Mouse (Mus musculus) embryonic facial prominence, embryonic 14.5 days (tissue): ENCODE results near the gene Lrrfip2. TPM values are rescaled to one million over a fixed set of nuclear protein-coding genes. Genes with fewer than 3 reads are reported as not detected.

Experiments
- ATAC-seq: fragments of 200-750 bp; cut with Nextera tagmentation; 2 replicates; pipeline ENCODE4 v1.8.0; 2017; ENCODE audit warnings: low read depth, moderate number of reproducible peaks, moderate TSS enrichment
- DNase-seq: peaks from one replicate; pipeline ENCODE4 v3.0.0-alpha.2; 2015; ENCODE audit warnings: low spot score
- H3K27ac ChIP-seq: fragments of 300-500 bp; sonication (generic); replicated peaks from 2 replicates; pipeline ENCODE4 v1.5.1; 2014; ENCODE audit warnings: low read depth, mild to moderate bottlenecking, low read length, moderate library complexity
- H3K27me3 ChIP-seq: fragments of 300-500 bp; sonication (generic); replicated peaks from 2 replicates; pipeline ENCODE4 v1.6.1; 2014; ENCODE audit warnings: low read length; ENCODE audit not compliant: control insufficient read depth, insufficient read depth
- H3K36me3 ChIP-seq: fragments of 300-500 bp; sonication (generic); 2 replicates; pipeline ENCODE4 v1.6.1; 2014; ENCODE audit warnings: low read length, mixed read lengths; ENCODE audit not compliant: control insufficient read depth, insufficient read depth
- H3K4me1 ChIP-seq: fragments of 300-500 bp; sonication (generic); 2 replicates; pipeline ENCODE4 v1.6.1; 2014; ENCODE audit warnings: antibody characterized with exemption, low read length; ENCODE audit not compliant: control insufficient read depth, insufficient read depth
- H3K4me2 ChIP-seq: fragments of 300-500 bp; sonication (generic); 2 replicates; pipeline ENCODE4 v1.6.1; 2014; ENCODE audit warnings: low read depth, mild to moderate bottlenecking, low read length, moderate library complexity, mixed read lengths
- H3K4me3 ChIP-seq: fragments of 300-500 bp; sonication (generic); 2 replicates; pipeline ENCODE4 v1.5.1; 2014; ENCODE audit warnings: low read depth, mild to moderate bottlenecking, low read length
- H3K9ac ChIP-seq: fragments of 300-500 bp; sonication (generic); 2 replicates; pipeline ENCODE4 v1.6.1; 2014; ENCODE audit warnings: low read depth, mild to moderate bottlenecking, low read length, moderate library complexity, mixed read lengths
- H3K9me3 ChIP-seq: fragments of 300-500 bp; sonication (generic); 2 replicates; pipeline ENCODE4 v1.6.1; 2016; ENCODE audit warnings: low read length; ENCODE audit not compliant: control insufficient read depth
- WGBS: fragments of 180-500 bp; shearing (Covaris S2); extraction: QIAGEN DNeasy Blood & Tissue Kit; methylation state at CpG from one replicate; pipeline ENCODE4 v1.1.7; 2014; 5-methylcytosine and 5-hydroxymethylcytosine counted together
- polyA plus RNA-seq: library from polyadenylated mRNA; unstranded; fragments of >200 nt; fragmentation: Nextera tagmentation; extraction: Ambion mirVana; gene quantifications from 2 replicates; pipeline ENCODE4 v1.2.1, GENCODE M21; 2014

Gene Lrrfip2
- polyA plus RNA-seq, 1 experiment from 2014 or later: 39.2 TPM

DNA sequence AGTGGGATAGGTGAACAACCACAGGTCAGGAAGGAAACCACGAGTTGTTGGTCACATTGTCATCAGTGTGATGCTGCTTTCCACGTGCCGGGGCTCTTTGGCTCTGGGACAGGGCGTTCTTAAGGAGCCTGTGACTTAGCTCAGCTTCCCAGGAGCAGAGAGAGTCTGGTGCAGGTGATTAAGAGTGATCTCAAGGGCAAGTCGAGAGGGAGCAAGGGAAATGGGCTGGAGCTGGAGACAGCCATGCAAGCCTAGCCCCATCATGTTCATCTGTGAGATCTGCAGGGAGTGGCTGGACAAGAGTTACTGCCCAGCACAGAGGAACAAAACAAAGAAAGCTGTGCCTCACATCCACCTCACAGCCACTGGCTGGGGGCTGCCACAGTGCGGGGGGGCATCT, 19.8 kb upstream of the Lrrfip2 start:
- no peaks in the 10 kb centered on the region for H3K27me3 ChIP-seq
- ATAC-seq (no peak), DNase-seq (no peak)
- H3K4me3 ChIP-seq: no peak overlapping the region
- H3K36me3 ChIP-seq: no peaks in the 10 kb centered on the region
- no peak overlapping the region for H3K4me2 ChIP-seq
- no peak overlapping the region for H3K9ac ChIP-seq
- no peak overlapping the region for H3K27ac ChIP-seq
- no peaks in the 10 kb centered on the region for H3K4me1 ChIP-seq
- 57% methylated on average over 6 of the region's 6 CpGs for WGBS
- no peaks in the 10 kb centered on the region for H3K9me3 ChIP-seq

DNA sequence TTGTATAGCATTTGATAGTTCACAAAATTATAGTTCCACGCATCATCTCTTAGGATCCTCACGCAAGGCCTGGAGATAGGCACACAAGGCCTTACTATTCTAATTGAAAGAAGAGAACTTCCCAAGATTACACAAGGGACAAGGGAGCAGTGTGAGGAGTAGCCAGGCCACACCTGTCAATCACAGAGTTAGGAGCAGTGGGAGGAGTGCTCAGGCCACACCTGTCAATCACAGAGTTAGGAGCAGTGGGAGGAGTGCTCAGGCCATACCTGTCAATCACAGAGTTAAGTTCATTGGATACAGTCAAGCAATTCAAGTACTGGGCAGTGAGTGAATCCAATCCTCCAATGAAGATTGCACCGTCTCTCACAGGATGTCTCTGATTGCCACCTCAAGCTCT, 17.0 kb upstream of the Lrrfip2 start:
- Histone ChIP-seq H3K4me1 (no peaks in the 10 kb centered on the region), H3K9ac (no peak overlapping the region)
- WGBS: 72% methylated on average over 3 of the region's 3 CpGs

DNA sequence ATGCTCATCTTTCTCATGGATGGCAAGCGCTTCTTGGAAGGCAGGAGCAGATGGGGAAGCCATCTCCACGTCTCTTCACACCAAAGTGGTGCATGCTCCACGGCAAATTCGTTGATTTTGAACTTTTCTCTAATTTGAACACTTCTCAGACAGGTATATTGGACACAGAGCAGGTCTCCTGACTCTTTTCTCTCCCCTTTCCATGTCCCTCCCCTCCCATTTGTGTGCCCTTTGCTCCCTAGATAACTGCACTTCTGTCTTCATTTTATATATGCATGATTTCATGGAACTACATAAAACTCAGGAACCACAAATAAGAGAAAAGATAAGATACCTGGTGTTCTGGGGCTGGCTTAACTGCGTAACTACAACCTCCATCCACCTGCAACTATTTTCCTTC, 14.1 kb upstream of the Lrrfip2 start:
- Histone ChIP-seq H3K27ac (no peak overlapping the region), H3K27me3 (no peaks in the 10 kb centered on the region), H3K4me3 (no peak overlapping the region), H3K36me3 (no peaks in the 10 kb centered on the region), H3K9ac (no peak overlapping the region), H3K4me2 (no peak overlapping the region), H3K9me3 (no peaks in the 10 kb centered on the region), H3K4me1 (no peaks in the 10 kb centered on the region)
- DNase-seq (no peak), ATAC-seq (no peak)
- 87% methylated on average over 5 of the region's 5 CpGs for WGBS

More for the DNA sequence above, 17.0 kb upstream of the Lrrfip2 start:
- Histone ChIP-seq H3K36me3 (no peaks in the 10 kb centered on the region), H3K4me3 (no peak overlapping the region), H3K9me3 (no peaks in the 10 kb centered on the region), H3K4me2 (no peak overlapping the region), H3K27ac (no peak overlapping the region), H3K27me3 (no peaks in the 10 kb centered on the region)
- ATAC-seq (0 out of 2 replicates have a peak, but pooled peaks have one; percentile 26), DNase-seq (no peak)

DNA sequence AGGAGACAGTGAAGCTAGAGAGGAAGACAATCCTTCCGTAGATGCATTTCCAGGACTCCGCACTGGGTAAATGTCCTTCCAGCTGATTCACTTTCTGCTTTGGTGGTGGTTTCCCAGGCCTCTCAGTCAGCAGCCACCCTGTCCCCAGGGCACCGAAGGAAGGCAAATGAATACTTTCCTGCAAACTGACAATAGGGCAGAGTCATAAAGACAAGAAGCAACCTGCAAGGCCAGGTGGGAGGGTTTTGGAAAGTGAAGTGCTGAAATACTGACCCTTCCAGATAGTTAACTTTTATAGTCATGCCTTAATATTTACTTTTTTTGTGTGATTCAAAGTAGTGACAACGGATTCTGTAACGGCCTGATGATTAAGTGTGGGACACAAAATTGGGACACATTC, 13.5 kb upstream of the Lrrfip2 start:
- Histone ChIP-seq H3K27ac (no peak overlapping the region), H3K4me3 (no peak overlapping the region), H3K4me1 (no peaks in the 10 kb centered on the region), H3K27me3 (no peaks in the 10 kb centered on the region), H3K9ac (no peak overlapping the region), H3K4me2 (no peak overlapping the region), H3K9me3 (no peaks in the 10 kb centered on the region), H3K36me3 (no peaks in the 10 kb centered on the region)
- WGBS: 81% methylated on average over 5 of the region's 5 CpGs
- DNase-seq (no peak), ATAC-seq (no peak)

DNA sequence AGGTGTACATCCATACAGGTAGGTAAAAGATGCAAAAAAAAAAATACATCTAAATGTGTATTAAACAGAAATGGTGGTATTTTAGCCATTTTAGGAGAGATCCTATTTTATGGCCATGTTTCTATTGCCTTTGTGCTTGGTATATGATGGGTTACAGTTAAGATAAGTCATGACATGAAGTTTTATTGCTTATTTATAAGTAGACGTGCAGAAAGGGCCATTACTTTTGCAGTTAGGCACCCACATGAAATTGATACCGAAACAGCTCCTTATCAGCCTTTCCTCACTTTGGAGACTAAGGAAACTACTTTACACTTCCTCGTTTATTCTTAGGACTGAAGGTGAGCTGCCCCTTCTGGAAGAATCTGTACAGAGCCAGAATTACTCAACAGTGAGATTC, 9.5 kb upstream of the Lrrfip2 start:
- H3K36me3 ChIP-seq: no peaks in the 10 kb centered on the region
- H3K4me2 ChIP-seq: no peak overlapping the region
- no peaks in the 10 kb centered on the region for H3K9me3 ChIP-seq
- H3K9ac ChIP-seq: no peak overlapping the region
- no peak for DNase-seq
- WGBS: 75% methylated on average over 3 of the region's 3 CpGs
- no peaks in the 10 kb centered on the region for H3K4me1 ChIP-seq
- H3K27me3 ChIP-seq: no peaks in the 10 kb centered on the region
- H3K27ac ChIP-seq: no peak overlapping the region
- no peak for ATAC-seq
- H3K4me3 ChIP-seq: no peak overlapping the region

DNA sequence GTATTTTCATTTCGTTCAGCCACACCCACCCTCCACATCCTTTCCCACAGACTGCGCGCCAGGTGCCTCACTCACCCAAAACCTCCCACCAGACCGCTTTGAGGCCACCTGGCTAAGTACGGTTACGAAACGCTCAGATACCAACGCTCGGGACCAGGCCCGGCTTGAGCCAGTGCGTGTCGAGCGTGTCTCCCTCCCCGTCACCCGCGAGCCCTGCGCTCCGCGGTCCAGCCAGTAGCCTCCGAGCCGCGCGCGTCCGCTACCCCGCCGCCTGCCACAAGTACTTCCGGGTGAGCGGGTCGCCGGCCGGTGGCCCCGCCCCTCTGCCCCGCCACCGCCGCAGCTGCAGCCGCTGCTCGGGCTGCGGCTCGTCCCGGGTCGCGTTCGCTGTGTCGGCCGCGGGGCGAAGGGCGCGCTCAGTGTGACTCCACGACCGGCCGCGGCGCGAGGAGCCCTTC, 431 bp downstream of the Lrrfip2 start:
- Histone ChIP-seq H3K9me3 (no peaks in the 10 kb centered on the region), H3K27ac (peak overlapping the region; percentile 70), H3K36me3 (no peaks in the 10 kb centered on the region), H3K4me1 (peaks cover 12% of the 10 kb centered on the region), H3K9ac (peak overlapping the region; percentile 89), H3K27me3 (no peaks in the 10 kb centered on the region), H3K4me3 (peak overlapping the region; percentile 96), H3K4me2 (peak overlapping the region; percentile 89)
- 1% methylated on average over 28 of the region's 56 CpGs for WGBS
- ATAC-seq (peak; percentile 95), DNase-seq (peak; percentile 83)

DNA sequence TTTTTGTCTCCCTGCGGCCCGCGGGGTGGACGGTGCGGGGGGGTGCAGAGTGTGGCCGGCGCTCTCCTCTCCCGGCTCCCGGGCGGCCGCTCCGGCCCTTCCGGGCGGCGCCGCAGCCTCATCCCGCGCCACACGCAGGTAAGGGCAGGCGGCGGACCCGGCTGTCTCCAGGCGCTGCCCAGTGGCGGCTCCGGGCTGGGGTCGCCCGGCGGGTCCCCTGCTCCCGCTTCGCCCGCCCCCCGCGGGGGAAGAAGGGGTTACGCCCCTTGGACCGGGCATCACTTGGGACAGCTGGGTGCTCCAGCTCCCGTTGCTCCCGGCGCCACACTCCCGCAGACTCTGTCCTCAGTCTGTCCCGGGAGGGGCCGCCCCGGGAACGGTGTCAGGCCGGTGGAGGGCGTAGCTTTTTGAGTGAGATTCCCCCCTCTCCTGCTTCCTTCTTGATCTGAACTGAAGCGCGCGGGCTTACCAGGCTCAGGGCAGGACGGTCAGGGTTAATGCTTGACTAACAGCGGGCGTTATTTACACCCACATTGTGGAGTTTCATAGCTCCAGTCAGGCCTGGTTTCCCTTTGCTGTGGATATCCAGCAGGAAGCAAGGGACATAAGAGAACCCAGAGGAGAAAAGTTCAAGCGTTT, 979 bp downstream of the Lrrfip2 start:
- Histone ChIP-seq H3K27me3 (no peaks in the 10 kb centered on the region), H3K4me3 (peak overlapping the region; percentile 96), H3K4me2 (peak overlapping the region; percentile 89), H3K36me3 (no peaks in the 10 kb centered on the region), H3K9me3 (no peaks in the 10 kb centered on the region), H3K27ac (peak overlapping the region; percentile 70), H3K9ac (peak overlapping the region; percentile 89), H3K4me1 (peaks cover 17% of the 10 kb centered on the region)
- ATAC-seq: peak; percentile 84
- WGBS: 0% methylated on average over 8 of the region's 52 CpGs
- peak; percentile 51 for DNase-seq

DNA sequence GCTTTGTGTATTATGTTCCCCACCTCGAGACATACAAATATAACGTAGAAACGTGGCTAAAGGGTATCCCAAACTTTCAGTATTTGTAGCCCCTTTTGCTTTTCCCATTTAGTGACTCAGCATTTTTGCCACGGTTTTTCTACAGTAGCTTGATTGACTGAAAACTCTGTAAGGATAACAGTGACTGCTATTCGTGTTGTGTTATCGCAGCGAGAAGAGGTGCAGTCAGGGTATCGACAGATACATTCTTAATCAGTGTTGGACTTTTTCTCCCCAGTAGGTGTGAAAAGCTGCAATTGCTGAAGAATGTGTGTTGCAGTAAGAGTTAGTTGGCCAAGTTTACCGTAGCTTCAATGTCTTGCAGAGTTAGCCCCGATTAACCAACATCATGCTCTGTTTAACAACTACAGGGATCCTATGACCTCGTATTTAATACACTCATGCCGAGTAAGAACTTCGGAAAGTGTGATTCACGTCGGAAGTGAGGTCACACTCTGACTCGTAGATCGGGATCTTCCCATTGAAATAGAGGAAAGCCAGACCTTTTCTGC, 1.6 kb downstream of the Lrrfip2 start:
- Histone ChIP-seq H3K9ac (peak overlapping the region; percentile 89), H3K27me3 (no peaks in the 10 kb centered on the region), H3K9me3 (no peaks in the 10 kb centered on the region), H3K4me1 (peaks cover 18% of the 10 kb centered on the region), H3K4me3 (peak overlapping the region; percentile 96), H3K36me3 (no peaks in the 10 kb centered on the region), H3K4me2 (peak overlapping the region; percentile 89), H3K27ac (peak overlapping the region; percentile 70)
- ATAC-seq (no peak), DNase-seq (peak; percentile 46)
- WGBS: 9% methylated on average over 17 of the region's 17 CpGs

DNA sequence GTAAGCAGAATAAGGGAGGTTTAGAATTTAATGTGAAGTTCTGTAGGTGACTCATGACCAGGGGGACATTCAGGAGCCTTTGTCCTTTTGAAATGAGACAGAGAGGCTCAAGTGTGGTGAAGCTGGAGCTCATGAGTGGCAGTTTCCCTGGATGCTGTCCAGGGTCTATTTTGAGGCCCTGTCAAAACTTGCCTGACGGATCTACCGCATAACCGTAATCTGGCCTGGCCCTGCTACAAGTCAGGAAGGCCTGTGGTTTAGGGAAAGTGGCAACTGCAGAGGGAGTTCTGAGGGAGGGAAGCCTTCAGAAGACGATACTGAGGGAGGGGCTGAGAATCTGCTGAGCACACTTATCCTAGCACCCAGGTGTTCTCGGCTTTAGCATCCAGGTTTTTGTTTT, 5.1 kb downstream of the Lrrfip2 start:
- Histone ChIP-seq H3K36me3 (no peaks in the 10 kb centered on the region), H3K4me3 (no peak overlapping the region), H3K4me1 (peaks cover 18% of the 10 kb centered on the region), H3K9ac (no peak overlapping the region), H3K27me3 (no peaks in the 10 kb centered on the region), H3K9me3 (no peaks in the 10 kb centered on the region), H3K4me2 (no peak overlapping the region), H3K27ac (no peak overlapping the region)
- ATAC-seq (no peak), DNase-seq (peak; percentile 61)
- 61% methylated on average over 5 of the region's 5 CpGs for WGBS
